In the genomic region with DNA sequence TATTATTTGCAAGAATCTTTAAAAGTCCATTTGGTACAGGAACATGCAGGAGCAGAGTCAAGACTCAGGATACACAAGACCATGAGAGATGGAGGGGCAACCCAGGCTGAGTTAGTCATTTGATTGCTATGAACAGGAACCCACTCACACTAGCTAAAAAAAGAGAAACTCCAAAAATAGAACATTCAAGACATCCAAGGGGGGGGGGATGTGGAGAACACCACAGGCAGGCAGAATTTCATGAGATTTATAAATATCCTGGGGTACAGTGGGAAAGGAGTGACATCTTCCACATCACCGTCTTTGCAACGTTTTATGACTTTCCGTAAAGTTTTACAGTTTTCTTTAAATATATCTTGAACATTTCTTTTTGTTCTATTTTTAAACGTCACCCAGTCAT, we compare ENCODE assay signal across 20 mouse cellular contexts.
"Had no signal": no experiment of that assay in that cellular context is flagged by ENCODE, and none has a peak within 500 bp of the region (broad histone marks: within the 10 kb centered on the region; RNA-seq: fewer than 3 reads in every experiment).

No protein-coding gene starts in this region.

- H3K9ac ChIP-seq: kidney, embryonic 15.5 days; liver, embryonic 13.5 days; lung, embryonic 14.5 days; midbrain, embryonic 12.5 days; midbrain, embryonic 15.5 days; neural tube, embryonic 12.5 days; neural tube, embryonic 15.5 days had no signal

- H3K4me2 ChIP-seq: kidney, embryonic 15.5 days; liver, embryonic 13.5 days; lung, embryonic 14.5 days; midbrain, embryonic 12.5 days; midbrain, embryonic 15.5 days; neural tube, embryonic 12.5 days; neural tube, embryonic 15.5 days had no signal

- H3K36me3 ChIP-seq: kidney, embryonic 15.5 days; liver, embryonic 13.5 days; midbrain, embryonic 12.5 days; midbrain, embryonic 15.5 days; neural tube, embryonic 12.5 days; neural tube, embryonic 15.5 days had no signal

- H3K27me3 ChIP-seq: kidney, embryonic 15.5 days; midbrain, embryonic 12.5 days; midbrain, embryonic 15.5 days; neural tube, embryonic 12.5 days; neural tube, embryonic 15.5 days had no signal

- ATAC-seq: lung, postnatal 0 days; midbrain, embryonic 15.5 days had no signal

- H3K9me3 ChIP-seq: kidney, embryonic 15.5 days; liver, embryonic 13.5 days; midbrain, embryonic 12.5 days; midbrain, embryonic 15.5 days; neural tube, embryonic 12.5 days; neural tube, embryonic 15.5 days had no signal

- H3K4me3 ChIP-seq: kidney, embryonic 15.5 days; liver, embryonic 13.5 days; midbrain, embryonic 12.5 days; midbrain, embryonic 15.5 days; neural tube, embryonic 12.5 days; neural tube, embryonic 15.5 days had no signal

- DNase-seq: kidney, adult 8-10 months; kidney, postnatal 10 days; kidney, postnatal 36 days; left cerebral cortex, postnatal 4 days; liver, embryonic 13.5 days; lung, embryonic 14.5 days; right cerebral cortex, adult 18-20 months; right cerebral cortex, postnatal 14 days; right cerebral cortex, postnatal 4 days; thymus, adult 2 months; thymus, postnatal 14 days; thymus, postnatal 4 days had no signal

- H3K4me1 ChIP-seq: neural tube, embryonic 12.5 days; neural tube, embryonic 15.5 days had no signal

- H3K27ac ChIP-seq: kidney, embryonic 15.5 days; liver, embryonic 13.5 days; macrophage; midbrain, embryonic 12.5 days; midbrain, embryonic 15.5 days; neural tube, embryonic 12.5 days; neural tube, embryonic 15.5 days; stomach, postnatal 0 days had no signal
